Comparison of ENCODE assay signal across 10 mouse cellular contexts in the genomic region with DNA sequence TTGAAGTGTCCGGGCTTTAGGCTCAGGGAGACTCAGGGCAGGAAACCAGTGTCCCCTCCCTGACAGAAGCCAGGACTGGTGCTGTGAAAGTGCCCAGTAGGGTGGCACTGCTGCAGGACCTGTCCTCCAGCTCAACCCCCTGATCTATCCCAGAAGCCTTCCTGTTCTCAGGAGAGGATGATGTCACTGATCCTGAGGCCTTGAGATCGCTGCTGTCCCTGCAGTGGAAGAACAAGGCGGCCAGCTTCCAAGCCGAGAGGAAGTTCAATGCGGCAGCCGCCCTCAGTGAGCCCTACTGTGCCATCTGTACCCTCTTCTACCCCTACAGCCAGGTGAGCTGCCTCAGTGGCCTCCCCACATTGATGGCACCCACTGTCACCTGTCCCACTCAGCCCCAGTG.
"Had no signal": no experiment of that assay in that cellular context is flagged by ENCODE, and none has a peak within 500 bp of the region (broad histone marks: within the 10 kb centered on the region; RNA-seq: fewer than 3 reads in every experiment).

No protein-coding gene starts in this region.

- DNase-seq: kidney, postnatal 10 days; kidney, postnatal 36 days; left cerebral cortex, postnatal 4 days; liver, postnatal 0 days; lung, embryonic 14.5 days; midbrain, embryonic 14.5 days; right cerebral cortex, postnatal 4 days; thymus, adult 2 months; thymus, postnatal 14 days; thymus, postnatal 4 days had no signal
